Mouse (Mus musculus) embryonic facial prominence, embryonic 12.5 days (tissue): ENCODE measurements around the gene Klk11. TPM values are rescaled to one million over a fixed set of nuclear protein-coding genes. Genes with fewer than 3 reads are reported as not detected.

ENCODE experiments used
- polyA plus RNA-seq: library from polyadenylated mRNA; unstranded; fragments of >200 nt; fragmentation: Nextera tagmentation; extraction: Ambion mirVana; gene quantifications from 2 replicates; pipeline ENCODE4 v1.2.1, GENCODE M21; 2016

The Klk11 gene
- polyA plus RNA-seq, 1 experiment from 2014 or later: 0.13 TPM

Other genes with a start within 250 kb of the Klk11 start
- gene Cd33, start 230.2 kb upstream of the Klk11 start, polyA plus RNA-seq: 0.66 and 1.1 TPM in 2 replicates
- gene Zfp658, start 212.3 kb upstream of the Klk11 start, polyA plus RNA-seq: 6.1 and 6.5 TPM in 2 replicates
- gene Zfp719, start 195.0 kb upstream of the Klk11 start, polyA plus RNA-seq: 15.1 and 16.5 TPM in 2 replicates
- gene Zfp819, start 167.4 kb upstream of the Klk11 start, polyA plus RNA-seq: 0.31 and 0.56 TPM in 2 replicates
- not detected in 2 replicates for gene Ceacam18, start 139.9 kb upstream of the Klk11 start, polyA plus RNA-seq
- 0.31 and 0.39 TPM in 2 replicates for gene Siglece, start 114.4 kb upstream of the Klk11 start, polyA plus RNA-seq
- 16.6 and 18.1 TPM in 2 replicates for gene Ctu1, start 102.6 kb upstream of the Klk11 start, polyA plus RNA-seq
- gene Klk14, start 84.2 kb upstream of the Klk11 start, polyA plus RNA-seq: not detected in 2 replicates
- 0.36 and 0.73 TPM in 2 replicates for gene Klk13, start 62.0 kb upstream of the Klk11 start, polyA plus RNA-seq
- gene Klk12, start 5.7 kb upstream of the Klk11 start, polyA plus RNA-seq: not detected in 2 replicates
- 0.46 and 0.87 TPM in 2 replicates for gene Klk10, start 6.4 kb downstream of the Klk11 start, polyA plus RNA-seq
- 0.14 TPM in 1 of 2 replicates, not detected in the other for gene Klk9, start 17.3 kb downstream of the Klk11 start, polyA plus RNA-seq
- gene Klk8, start 23.0 kb downstream of the Klk11 start, polyA plus RNA-seq: 14.5 and 17.2 TPM in 2 replicates
- gene Klk7, start 36.7 kb downstream of the Klk11 start, polyA plus RNA-seq: not detected in 2 replicates
- gene Klk6, start 49.9 kb downstream of the Klk11 start, polyA plus RNA-seq: 0.20 and 0.24 TPM in 2 replicates
- 0.18 TPM in 1 of 2 replicates, not detected in the other for gene Klk5, start 67.4 kb downstream of the Klk11 start, polyA plus RNA-seq
- 0.38 TPM in 1 of 2 replicates, not detected in the other for gene Klk4, start 106.6 kb downstream of the Klk11 start, polyA plus RNA-seq
- not detected in 2 replicates for gene Klk15, start 159.1 kb downstream of the Klk11 start, polyA plus RNA-seq
- gene Klk1b8, start 176.1 kb downstream of the Klk11 start, polyA plus RNA-seq: not detected in 2 replicates
- gene Klk1b1, start 192.1 kb downstream of the Klk11 start, polyA plus RNA-seq: not detected in 2 replicates
- gene Klk1b9, start 201.5 kb downstream of the Klk11 start, polyA plus RNA-seq: not detected in 2 replicates
- gene Klk1b11, start 221.3 kb downstream of the Klk11 start, polyA plus RNA-seq: not detected in 2 replicates
- not detected in 2 replicates for gene Klk1b26, start 237.6 kb downstream of the Klk11 start, polyA plus RNA-seq